Mouse (Mus musculus): ENCODE measurements around the gene Kcnd3. TPM values are rescaled to one million over a fixed set of nuclear protein-coding genes. Genes with fewer than 3 reads are reported as not detected.

The Kcnd3 gene
- polyA plus RNA-seq, 2 experiments: 0.01 to 0.08 TPM

- under 1% methylated on average over 72 of the region's 72 CpGs for WGBS (ENCODE audit: insufficient replicate concordance)
Measured at GRCm38 (mm10) chr3:105687324-105688060, 235.4 kb downstream of the Kcnd3 start, which contains the start of gene Ddx20. Gene Ddx20, minus strand, starts transcription at chr3:105687574.

DNA sequence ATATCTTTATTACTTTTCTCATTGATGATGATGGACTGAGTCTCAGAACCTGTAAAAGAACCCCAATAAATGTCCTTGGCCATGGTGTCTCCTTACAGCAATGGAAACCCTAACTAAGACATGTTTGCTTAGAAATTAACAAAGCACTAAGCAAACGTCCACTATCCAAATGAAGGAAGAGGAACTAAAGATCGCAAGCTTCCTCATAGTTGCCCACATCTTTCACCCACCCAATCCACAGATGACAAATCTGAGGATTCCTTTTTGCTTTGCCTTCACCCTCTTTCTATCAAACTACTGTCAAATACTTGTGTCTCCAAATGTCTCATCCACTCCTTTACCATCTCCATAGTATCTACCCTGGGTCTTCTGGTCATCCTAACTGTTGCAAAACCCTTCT lies 236.4 kb downstream of the Kcnd3 start:
- ATAC-seq (ENCODE audit: insufficient read depth) (no peak), DNase-seq (ENCODE audit: low read depth in 3 of 3, low spot score in 3 of 3) (no peak)
- TF ChIP-seq EP300 (IDR thresholded peaks at IDR 0.05; ENCODE audit: low read depth) (no peak), CTCF (IDR thresholded peaks at IDR 0.05; ENCODE audit: low read depth) (no peak)
- Histone ChIP-seq H3K27me3 (ENCODE audit: control insufficient read depth, insufficient read depth, low read length) (peaks cover 8% of the 10 kb centered on the region), H3K4me3 (ENCODE audit: insufficient read depth in 1 of 2, low read depth in 2 of 2, low read length in 2 of 2) (no peak overlapping the region), H3K36me3 (replicated peaks; ENCODE audit: control insufficient read depth, insufficient read depth, low read depth) (peaks cover 6% of the 10 kb centered on the region), H3K4me2 (ENCODE audit: low read depth) (peak overlapping the region; percentile 90), H3K9me3 (ENCODE audit: control insufficient read depth, low read length) (no peaks in the 10 kb centered on the region), H3K27ac (no peak overlapping the region), H3K9ac (replicated peaks) (no peak overlapping the region), H3K4me1 (replicated peaks; ENCODE audit: control insufficient read depth in 2 of 2, insufficient read depth in 2 of 2, low read length in 1 of 2) (peaks cover 6 to 8% of the 10 kb centered on the region in 2 experiments)
- WGBS (ENCODE audit: insufficient replicate concordance): 36% methylated on average over 2 of the region's 2 CpGs

More at GRCm38 (mm10) chr3:105687324-105688060, 235.4 kb downstream of the Kcnd3 start, which contains the start of gene Ddx20:
- peak; percentile 93 for TF ChIP-seq EP300 (IDR thresholded peaks at IDR 0.05; ENCODE audit: low read depth)
- peak; percentile 80 for TF ChIP-seq CTCF (IDR thresholded peaks at IDR 0.05; ENCODE audit: low read depth)
- H3K4me1 ChIP-seq (replicated peaks; ENCODE audit: control insufficient read depth in 2 of 2, insufficient read depth in 2 of 2, low read length in 1 of 2): peaks cover 6 to 8% of the 10 kb centered on the region in 2 experiments
- ATAC-seq (ENCODE audit: insufficient read depth): peak; percentile 92
- H3K27ac ChIP-seq: peak within 1 kb of the TSS; percentile 5
- H3K27me3 ChIP-seq (ENCODE audit: control insufficient read depth, insufficient read depth, low read length): peaks cover 3% of the 10 kb centered on the region; the same call in 1 of the 2 replicates
- no peaks in the 10 kb centered on the region for H3K9me3 ChIP-seq (ENCODE audit: control insufficient read depth, low read length)
- peak within 1 kb of the TSS; percentile 88 for H3K9ac ChIP-seq (replicated peaks)
- H3K36me3 ChIP-seq (replicated peaks; ENCODE audit: control insufficient read depth, insufficient read depth, low read depth): peaks cover 17% of the 10 kb centered on the region
- peak within 1 kb of the TSS; percentile 90 for H3K4me2 ChIP-seq (ENCODE audit: low read depth)
- DNase-seq (ENCODE audit: low read depth in 3 of 3, low spot score in 3 of 3): peak; percentile 97 to 98 (median 98)
- peak within 1 kb of the TSS; percentile 73 to 96 for H3K4me3 ChIP-seq (ENCODE audit: insufficient read depth in 1 of 2, low read depth in 2 of 2, low read length in 2 of 2)

DNA sequence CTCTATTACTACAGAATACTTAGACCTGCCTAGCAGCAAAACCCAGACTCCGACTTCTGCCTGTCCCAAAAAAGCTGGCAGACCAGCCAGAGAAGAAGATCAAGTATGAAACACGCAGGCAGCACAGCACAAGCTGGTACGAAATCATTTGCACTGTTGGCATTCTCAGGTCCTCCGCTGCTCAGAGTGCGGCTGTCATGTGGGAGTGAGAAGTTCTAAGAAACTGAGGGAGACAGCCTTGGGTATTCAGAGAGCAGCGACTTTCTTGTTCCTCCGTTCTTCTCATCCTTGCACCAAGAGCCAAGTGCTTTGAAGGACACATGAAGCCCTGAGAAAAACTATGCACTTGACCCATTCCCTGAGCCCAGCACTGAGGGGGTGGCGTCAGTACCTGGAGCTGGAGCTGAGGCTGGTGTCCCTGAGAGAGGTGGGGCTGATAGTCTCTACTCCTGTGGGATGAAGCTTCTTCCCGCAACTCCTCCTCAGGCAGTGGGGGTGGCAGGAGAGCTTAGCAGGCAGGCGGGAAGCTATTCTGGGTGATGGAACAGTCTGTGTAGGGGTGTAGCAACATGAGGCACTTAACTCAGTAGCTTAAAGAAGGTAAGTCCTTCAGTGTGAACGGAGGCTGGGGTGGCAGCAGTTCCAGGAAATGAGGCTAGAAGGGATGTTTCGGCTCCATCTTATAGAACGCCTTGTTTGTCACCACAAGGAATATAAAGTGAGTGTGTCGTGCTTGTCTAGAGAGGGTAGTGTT lies 241.4 kb downstream of the Kcnd3 start:
- H3K9me3 ChIP-seq (ENCODE audit: control insufficient read depth, low read length): no peaks in the 10 kb centered on the region
- 57% methylated on average over 14 of the region's 14 CpGs for WGBS (ENCODE audit: insufficient replicate concordance)
- H3K36me3 ChIP-seq (replicated peaks; ENCODE audit: control insufficient read depth, insufficient read depth, low read depth): no peaks in the 10 kb centered on the region
- H3K4me3 ChIP-seq (ENCODE audit: insufficient read depth in 1 of 2, low read depth in 2 of 2, low read length in 2 of 2): no peak overlapping the region
- TF ChIP-seq CTCF (IDR thresholded peaks at IDR 0.05; ENCODE audit: low read depth) (no peak), EP300 (IDR thresholded peaks at IDR 0.05; ENCODE audit: low read depth) (no peak)
- H3K27ac ChIP-seq: no peak overlapping the region
- DNase-seq (ENCODE audit: low read depth in 3 of 3, low spot score in 3 of 3): no peak
- no peak for ATAC-seq (ENCODE audit: insufficient read depth)
- H3K27me3 ChIP-seq (ENCODE audit: control insufficient read depth, insufficient read depth, low read length): peaks cover 35% of the 10 kb centered on the region
- no peak overlapping the region for H3K9ac ChIP-seq (replicated peaks)
- H3K4me2 ChIP-seq (ENCODE audit: low read depth): no peak overlapping the region
- peaks cover 7 to 10% of the 10 kb centered on the region in 2 experiments for H3K4me1 ChIP-seq (replicated peaks; ENCODE audit: control insufficient read depth in 2 of 2, insufficient read depth in 2 of 2, low read length in 1 of 2)

- TF ChIP-seq EP300 (IDR thresholded peaks at IDR 0.05; ENCODE audit: low read depth) (no peak), CTCF (IDR thresholded peaks at IDR 0.05; ENCODE audit: low read depth) (no peak)
- Histone ChIP-seq H3K4me2 (ENCODE audit: low read depth) (no peak overlapping the region), H3K4me3 (ENCODE audit: insufficient read depth in 1 of 2, low read depth in 2 of 2, low read length in 2 of 2) (no peak overlapping the region), H3K9me3 (ENCODE audit: control insufficient read depth, low read length) (no peaks in the 10 kb centered on the region), H3K9ac (replicated peaks) (no peak overlapping the region), H3K27ac (no peak overlapping the region), H3K4me1 (replicated peaks; ENCODE audit: control insufficient read depth in 2 of 2, insufficient read depth in 2 of 2, low read length in 1 of 2) (peaks cover 28 to 29% of the 10 kb centered on the region in 2 experiments), H3K36me3 (replicated peaks; ENCODE audit: control insufficient read depth, insufficient read depth, low read depth) (no peaks in the 10 kb centered on the region), H3K27me3 (ENCODE audit: control insufficient read depth, insufficient read depth, low read length) (peaks cover 35% of the 10 kb centered on the region)
- no peak for ATAC-seq (ENCODE audit: insufficient read depth)
- WGBS (ENCODE audit: insufficient replicate concordance): 41% methylated on average over 20 of the region's 20 CpGs
- DNase-seq (ENCODE audit: low read depth in 3 of 3, low spot score in 3 of 3): no peak
Measured at GRCm38 (mm10) chr3:105695476-105696386, 243.6 kb downstream of the Kcnd3 start.
